Mouse (Mus musculus) yolk sac, embryonic 10.5 days (tissue): ENCODE data around the gene Ripor3.

Experiments used
- DNase-seq: peaks from one replicate; pipeline ENCODE4 v3.0.0-alpha.2; 2017; ENCODE audit warnings: low spot score

The Ripor3 gene

GRCm38 (mm10) chr2:167930975-167931374, 79.4 kb downstream of the Ripor3 start:
- DNase-seq, result no peak
